Mouse (Mus musculus): ENCODE results near the gene Prkcz.
A peak's percentile ranks its signal among the peaks of the same experiment; 100 is the strongest.

Prkcz gene

GRCm38 (mm10) chr4:155361303-155361791 lies at the start of gene Prkcz:
Prkcz (minus strand) TSS chr4:155361361.
- DNase-seq (ENCODE audit: low spot score): peak; percentile 56

GRCm38 (mm10) chr4:155409058-155409776 lies 48.1 kb upstream of the Prkcz start, which contains the start of gene Cfap74:
Cfap74 (plus strand) TSS chr4:155409190.
- DNase-seq (ENCODE audit: low spot score): peak; percentile 93

GRCm38 (mm10) chr4:155408695-155409057 lies 47.5 kb upstream of the Prkcz start:
- no peak for DNase-seq (ENCODE audit: low spot score)

DNA sequence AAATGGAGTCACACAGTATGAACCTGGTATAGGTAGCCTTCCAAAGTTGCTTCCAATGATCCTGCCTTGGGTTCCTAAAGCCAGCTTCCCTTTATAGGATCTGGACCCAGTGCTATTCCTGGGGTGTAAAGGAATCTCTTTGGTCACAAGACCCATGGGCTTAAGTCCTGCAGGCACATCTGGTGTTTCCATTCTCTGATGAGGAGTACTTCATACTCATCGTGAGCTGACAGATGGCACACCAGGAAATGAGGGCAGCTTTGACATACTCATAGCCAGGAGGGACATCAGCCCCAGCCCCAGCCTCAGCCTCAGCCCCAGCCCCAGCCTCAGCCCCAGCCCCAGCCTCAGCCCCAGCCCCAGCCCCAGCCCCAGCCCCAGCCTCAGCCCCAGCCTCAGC lies 41.3 kb upstream of the Prkcz start:
- no peak for DNase-seq (ENCODE audit: low spot score)

- no peak for DNase-seq (ENCODE audit: low spot score)
Measured at GRCm38 (mm10) chr4:155401121-155401520, 40.0 kb upstream of the Prkcz start.

DNA sequence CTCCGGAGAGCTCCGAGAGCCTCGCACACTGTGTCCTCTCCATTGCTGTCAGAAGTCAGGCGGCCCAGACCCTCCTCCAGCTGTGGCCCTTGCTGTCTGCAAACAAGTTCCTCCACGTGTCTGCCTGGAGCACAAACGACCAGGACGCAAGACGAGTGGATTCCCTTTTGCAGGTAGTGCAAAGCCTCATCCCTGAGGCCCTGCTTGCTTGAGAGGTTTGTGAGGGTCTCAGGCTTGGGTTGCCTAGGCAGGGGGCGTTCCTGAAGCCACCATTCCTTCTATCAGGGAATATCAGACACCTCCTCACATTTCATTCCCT lies 37.0 kb upstream of the Prkcz start:
- DNase-seq (ENCODE audit: low spot score): no peak

GRCm38 (mm10) chr4:155397511-155398221 lies 36.5 kb upstream of the Prkcz start, which contains the start of gene Gabrd:
Gabrd (minus strand) TSS chr4:155398112.
- DNase-seq (ENCODE audit: low spot score): peak; percentile 49

GRCm38 (mm10) chr4:155396751-155397150 lies 35.6 kb upstream of the Prkcz start:
- DNase-seq (ENCODE audit: low spot score): no peak

GRCm38 (mm10) chr4:155395471-155395870 lies 34.3 kb upstream of the Prkcz start:
- no peak for DNase-seq (ENCODE audit: low spot score)

DNA sequence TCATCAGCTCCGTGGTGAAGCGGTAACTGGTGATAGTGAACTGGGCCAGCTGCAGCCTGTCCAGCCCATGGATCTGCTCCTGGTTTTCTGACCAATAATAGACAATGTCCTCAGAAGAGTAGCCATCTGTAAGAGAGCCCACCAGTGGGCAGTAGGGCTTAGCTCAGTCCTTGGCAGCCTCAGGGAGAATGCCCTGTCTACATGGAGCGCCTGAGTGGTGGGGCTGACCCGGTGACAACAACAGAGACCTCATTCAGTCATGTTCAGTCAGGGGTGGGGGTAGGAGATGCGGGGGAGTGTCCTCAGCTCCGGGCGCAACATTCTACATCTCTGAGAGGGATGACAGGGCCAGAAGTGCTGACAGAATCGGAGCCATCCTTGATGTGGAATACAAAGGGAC lies 26.0 kb upstream of the Prkcz start:
- no peak for DNase-seq (ENCODE audit: low spot score)

- DNase-seq (ENCODE audit: low spot score): no peak
Measured at GRCm38 (mm10) chr4:155383326-155383725, 22.2 kb upstream of the Prkcz start.

DNA sequence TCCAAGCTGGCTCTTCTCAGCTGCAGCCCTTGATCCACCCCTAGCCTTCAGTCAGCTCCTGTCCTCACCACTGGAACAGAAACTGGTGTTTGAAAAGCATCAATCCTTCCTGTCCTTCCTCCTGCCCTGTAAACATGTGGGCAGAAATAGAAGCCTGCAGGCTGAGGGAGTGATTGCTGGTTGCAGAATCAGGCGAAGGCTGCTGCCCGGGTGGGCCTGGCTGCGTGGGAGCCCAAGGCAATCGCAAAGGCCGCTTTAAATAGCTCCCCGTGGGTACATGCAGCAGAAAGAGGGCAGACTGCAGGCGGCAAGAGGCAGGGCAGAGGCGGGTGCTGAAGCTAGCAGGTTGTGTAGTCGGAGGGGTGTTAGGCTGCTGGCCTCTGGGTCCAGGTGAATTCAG lies 21.6 kb upstream of the Prkcz start:
- DNase-seq (ENCODE audit: low spot score): no peak

- DNase-seq (ENCODE audit: low spot score): no peak
Measured at GRCm38 (mm10) chr4:155381974-155382373, 20.8 kb upstream of the Prkcz start.

GRCm38 (mm10) chr4:155371797-155372735 lies 10.9 kb upstream of the Prkcz start:
- DNase-seq (ENCODE audit: low spot score): no peak

DNA sequence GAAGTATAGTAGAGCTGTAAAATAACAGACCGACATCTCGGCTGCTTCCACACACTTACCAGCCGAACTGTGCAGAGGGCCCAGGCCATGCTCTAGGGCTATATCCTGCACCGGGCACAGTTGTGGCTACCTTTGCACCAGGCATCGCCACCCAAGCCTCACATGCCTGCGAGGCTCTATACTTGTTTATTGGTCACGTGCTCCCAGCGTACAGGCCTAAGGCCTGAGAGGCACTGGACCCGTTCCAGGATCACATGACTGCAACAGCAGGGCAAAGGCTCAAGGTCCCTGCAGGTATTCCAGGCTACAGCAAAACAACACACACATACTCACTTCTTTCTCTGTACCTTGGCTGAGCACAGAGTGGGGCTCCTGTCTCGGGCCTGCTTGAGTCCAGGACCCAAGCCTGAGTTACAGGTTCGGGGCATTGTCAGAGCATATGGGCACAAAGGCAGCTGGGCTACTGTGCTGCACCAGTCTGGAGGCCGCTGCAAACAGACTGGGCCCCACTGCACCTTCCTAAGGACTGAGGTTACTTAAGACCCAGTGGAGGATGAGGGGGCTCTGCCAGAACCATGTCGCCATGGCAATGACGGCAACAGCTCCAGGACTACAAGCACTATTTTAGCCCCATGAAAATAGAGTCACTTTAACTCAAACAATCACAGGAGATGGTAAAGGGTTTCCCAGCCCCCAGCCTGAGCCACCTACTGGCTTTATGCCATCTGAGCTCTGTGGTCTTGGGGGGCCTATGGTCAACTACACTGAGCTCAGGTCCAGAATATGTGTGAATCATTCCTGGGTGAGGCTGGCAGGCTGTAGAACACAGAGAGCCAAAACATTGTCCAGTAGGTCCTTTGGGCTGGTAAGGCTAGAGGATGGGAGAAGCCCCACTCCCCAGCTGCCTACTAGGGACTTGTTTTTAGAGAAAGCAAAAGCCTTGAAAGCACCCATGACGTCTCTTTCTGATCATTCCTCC lies 9.9 kb upstream of the Prkcz start:
- peak; percentile 35 for DNase-seq (ENCODE audit: low spot score)

- DNase-seq (ENCODE audit: low spot score): peak; percentile 76
Measured at GRCm38 (mm10) chr4:155368684-155369083, 7.5 kb upstream of the Prkcz start.

DNA sequence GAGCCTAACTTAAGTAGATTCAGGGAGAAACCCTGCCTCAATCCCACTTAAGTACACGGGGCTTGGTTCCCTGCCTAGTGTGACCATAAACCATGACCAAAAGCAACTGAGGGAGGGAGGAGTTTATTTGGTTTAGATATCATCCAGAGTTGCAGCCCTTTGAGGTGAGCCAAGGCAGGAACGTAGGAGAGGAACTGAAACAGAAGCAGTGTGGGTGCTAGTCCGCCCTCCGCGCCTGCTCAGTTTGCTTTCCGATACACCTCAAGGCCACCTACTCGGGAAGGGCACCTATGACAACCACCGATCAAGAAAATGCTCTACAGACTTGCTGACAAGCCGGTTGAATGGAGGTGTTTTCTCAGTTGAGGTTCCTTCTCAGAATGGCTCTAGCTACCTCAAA lies 6.6 kb upstream of the Prkcz start:
- DNase-seq (ENCODE audit: low spot score): no peak

GRCm38 (mm10) chr4:155366784-155367183 lies 5.6 kb upstream of the Prkcz start:
- no peak for DNase-seq (ENCODE audit: low spot score)

GRCm38 (mm10) chr4:155362443-155362842 lies 1.3 kb upstream of the Prkcz start:
- no peak for DNase-seq (ENCODE audit: low spot score)

GRCm38 (mm10) chr4:155360856-155361255 lies 305 bp downstream of the Prkcz start:
- no peak for DNase-seq (ENCODE audit: low spot score)
